Mouse (Mus musculus): ENCODE measurements around the gene Prl6a1.

Gene Prl6a1

GRCm38 (mm10) chr13:27312334-27313225 is at the start of gene Prl6a1:
Gene Prl6a1 (plus strand): TSS chr13:27312627.
- DNase-seq (ENCODE audit: low read depth, low spot score), result no peak

GRCm38 (mm10) chr13:27334989-27335388 is 22.6 kb downstream of the Prl6a1 start:
- DNase-seq (ENCODE audit: low read depth, low spot score), result no peak

DNA sequence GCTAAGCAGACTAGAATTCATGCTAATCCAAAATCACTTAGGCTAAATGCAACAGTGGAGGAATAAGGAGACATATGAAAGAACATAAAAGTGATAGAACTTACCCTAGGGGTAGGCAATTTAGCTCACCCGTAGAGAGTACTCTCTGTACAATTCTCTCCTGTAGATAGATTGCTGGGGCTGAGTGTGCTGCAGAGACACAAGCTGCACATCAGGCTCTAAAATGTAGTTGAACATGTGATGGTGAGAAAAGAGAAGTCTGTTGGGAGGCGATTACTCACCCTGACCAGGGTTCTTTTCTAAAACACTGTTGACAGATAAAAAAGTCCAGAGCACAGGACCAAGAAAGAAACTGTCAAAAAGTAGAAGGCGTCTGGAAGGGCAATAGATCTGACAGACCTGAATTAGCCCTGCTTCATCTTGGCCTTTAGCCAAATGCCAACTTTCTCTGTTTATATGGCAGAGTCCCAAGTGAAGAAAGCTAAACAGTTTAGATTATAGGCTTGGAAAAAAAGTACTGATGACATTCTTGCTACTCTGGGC is 30.4 kb downstream of the Prl6a1 start:
- DNase-seq (ENCODE audit: low read depth, low spot score), result no peak

DNA sequence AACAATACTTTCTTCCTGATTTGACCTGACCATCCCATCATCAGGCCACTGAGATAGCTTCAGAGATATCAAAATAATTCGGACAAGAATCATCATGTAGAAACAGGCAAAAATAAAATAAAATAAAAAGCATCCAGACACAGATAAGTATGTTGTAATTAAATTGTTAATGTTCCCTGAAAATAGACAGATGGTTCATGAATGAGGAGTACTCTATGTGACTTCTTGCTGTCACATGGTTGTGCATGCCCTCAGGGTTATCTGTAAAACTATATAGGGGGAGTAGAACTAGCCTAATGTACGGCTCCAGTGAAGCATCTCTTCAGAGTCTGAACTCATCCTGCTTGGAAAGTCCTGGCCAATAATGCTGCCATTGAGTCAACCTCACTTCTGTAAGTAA is 32.9 kb downstream of the Prl6a1 start, which contains the start of gene Prl8a2:
Gene Prl8a2 (plus strand): TSS at position 301 of the 400 bp plus-strand sequence.
- DNase-seq (ENCODE audit: low read depth, low spot score), result no peak
